Mouse (Mus musculus) ES-E14 (cell line): ENCODE measurements around the gene Dyrk2.

Experiments
- CHD2 ChIP-seq: IDR thresholded peaks from 2 replicates; pipeline ENCODE4 v1.6.1; 2014; ENCODE audit warnings: mild to moderate bottlenecking, low read depth, low read length, inconsistent platforms
- HCFC1 ChIP-seq: IDR thresholded peaks from 2 replicates; pipeline ENCODE4 v1.6.1; 2012; ENCODE audit warnings: low read length, inconsistent platforms, borderline replicate concordance; ENCODE audit not compliant: insufficient read depth
- MAFK ChIP-seq: IDR thresholded peaks from 2 replicates; pipeline ENCODE4 v1.6.1; 2014; ENCODE audit warnings: mild to moderate bottlenecking, low read depth, low read length, inconsistent platforms; ENCODE audit not compliant: insufficient read depth
- ZC3H11A ChIP-seq: IDR thresholded peaks from 2 replicates; pipeline ENCODE4 v1.6.1; 2012; ENCODE audit warnings: low read depth, mild to moderate bottlenecking, inconsistent platforms, low read length, borderline replicate concordance

- no peak for TF ChIP-seq HCFC1
- no peak for TF ChIP-seq MAFK
- TF ChIP-seq ZC3H11A, result no peak
- TF ChIP-seq CHD2, result no peak
Observed at GRCm38 (mm10) chr10:118854641-118855040, 15.4 kb downstream of the Dyrk2 start.
